ENCODE assay signal across 7 mouse cellular contexts in the genomic region with DNA sequence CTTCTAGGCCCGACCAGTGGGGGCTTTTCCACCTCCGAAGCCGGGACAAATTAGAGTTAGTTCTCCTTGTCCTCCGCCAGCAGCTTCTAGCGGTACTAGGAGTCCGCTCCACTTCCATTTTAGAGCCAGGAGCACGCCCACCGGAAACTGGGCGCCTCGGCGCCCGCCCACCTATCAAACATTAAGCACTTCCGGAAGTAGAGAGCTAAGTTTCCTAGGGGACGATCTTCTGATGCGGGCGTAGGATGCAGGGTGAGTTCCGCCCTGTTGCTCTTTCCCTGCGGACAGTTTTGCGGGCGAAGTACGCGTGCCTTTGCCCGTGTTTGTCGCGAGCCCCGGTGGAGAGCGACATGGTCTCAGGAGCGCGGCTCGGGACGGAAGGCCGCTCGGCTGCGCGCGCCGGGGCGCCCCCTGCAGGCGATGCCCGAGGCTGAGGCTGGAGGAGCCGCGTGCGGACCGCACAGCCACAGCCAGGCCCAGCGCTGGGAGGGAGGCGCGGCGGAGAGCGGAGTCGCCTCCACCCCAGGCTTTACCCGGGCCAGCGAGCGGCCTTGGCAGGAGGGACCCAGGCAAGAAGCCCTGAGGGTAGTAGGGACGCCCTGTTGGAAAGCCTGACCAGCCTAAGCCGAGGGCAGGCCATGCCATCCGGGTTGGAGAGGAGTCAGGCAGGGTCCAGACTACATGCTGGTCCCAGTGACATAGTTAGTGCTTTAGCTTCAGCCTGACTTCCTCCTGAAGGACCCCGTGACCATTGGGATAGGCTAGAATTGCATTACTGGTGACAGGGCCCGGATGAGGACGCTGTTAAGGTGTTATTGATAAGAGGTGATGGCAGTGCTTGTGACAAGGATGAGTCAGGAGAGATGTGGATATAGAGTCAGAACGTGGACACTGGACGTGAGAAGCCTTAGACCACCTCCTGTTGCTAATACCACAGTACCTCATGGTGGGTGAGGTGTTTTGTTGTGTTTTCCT. TPM values are rescaled to one million over a fixed set of nuclear protein-coding genes. Genes with fewer than 3 reads are reported as not detected.
DNase-seq lines count a peak whose midpoint lies in the region; ATAC-seq lines count a peak whose summit lies in the region.
"Not testable (repeated sequence)": the region's sequence is repeated elsewhere in the genome, so short reads cannot be mapped to it uniquely, and the experiment has no call there.

A gene (minus strand): TSS at position 149 of the 975 bp plus-strand sequence.

- peak within 1 kb of the TSS; percentile 58 for H3K4me3 ChIP-seq in intestine, embryonic 15.5 days (replicated peaks)
- H3K4me3 ChIP-seq in midbrain, embryonic 10.5 days, result peak within 1 kb of the TSS; percentile 68

- intact Hi-C loops in gastrocnemius, postnatal 36 days (cut with DNase I), result not testable (repeated sequence)
- intact Hi-C loops in left cerebral cortex, postnatal 25 days (cut with DNase I), result loop anchor here (10.0 kb wide), 2 partner anchors 331 to 461 kb away; a partner anchor contains a TSS

- H3K9ac ChIP-seq in intestine, embryonic 15.5 days, result peak within 1 kb of the TSS; percentile 81

- peak; percentile 98 for ATAC-seq in intestine, embryonic 15.5 days

- H3K9me3 ChIP-seq in intestine, embryonic 15.5 days; midbrain, embryonic 10.5 days (replicated peaks): not testable (repeated sequence)

- under 1% methylated on average over 61 of the region's 61 CpGs for WGBS in intestine, embryonic 15.5 days
- WGBS in midbrain, embryonic 10.5 days, result under 1% methylated on average over 61 of the region's 61 CpGs

- peak; percentile 78 to 82 for DNase-seq in adrenal gland, adult 18-20 months (ENCODE audit: low spot score in 2 of 2)
- peak; percentile 93 for DNase-seq in embryo, embryonic 11 days
- peak; percentile 83 to 91 for DNase-seq in gastrocnemius, postnatal 36 days
- peak; percentile 89 to 93 for DNase-seq in left cerebral cortex, postnatal 25 days (ENCODE audit: low spot score in 2 of 2)
- peak; percentile 90 for DNase-seq in midbrain, embryonic 10.5 days (ENCODE audit: low spot score)
- DNase-seq in right cerebral cortex, postnatal 4 days, result peak; percentile 78

- not testable (repeated sequence) for H3K27me3 ChIP-seq in intestine, embryonic 15.5 days (replicated peaks); midbrain, embryonic 10.5 days (ENCODE audit: low read depth, poor library complexity, severe bottlenecking)

- not testable (repeated sequence) for H3K36me3 ChIP-seq in intestine, embryonic 15.5 days; midbrain, embryonic 10.5 days

- H3K27ac ChIP-seq in intestine, embryonic 15.5 days, result peak within 1 kb of the TSS; percentile 94
- H3K27ac ChIP-seq in midbrain, embryonic 10.5 days (replicated peaks), result peak within 1 kb of the TSS; percentile 87

- peak within 1 kb of the TSS; percentile 67 for H3K4me2 ChIP-seq in intestine, embryonic 15.5 days (replicated peaks)

- H3K4me1 ChIP-seq in intestine, embryonic 15.5 days (replicated peaks), result not testable (repeated sequence)
- H3K4me1 ChIP-seq in midbrain, embryonic 10.5 days, result peaks cover 16% of the 10 kb centered on the region

RNA-seq across cellular contexts. Expression of the gene that starts here (rescaled TPM):
- total RNA-seq in adrenal gland, adult 18-20 months (2021), result 10 to 100 TPM; 25.5 to 45.2 TPM
- 1 to 10 TPM; 1.2 to 2.1 TPM for total RNA-seq in gastrocnemius, postnatal 36 days (2021)
- 8.6 and 9.0 TPM in 2 replicates for polyA plus RNA-seq in intestine, embryonic 15.5 days (2015; fragmentation: Nextera tagmentation; extraction: Ambion mirVana)
- total RNA-seq in left cerebral cortex, postnatal 25 days (2021), result 10 to 100 TPM; 30.5 to 30.7 TPM
- polyA plus RNA-seq in midbrain, embryonic 10.5 days (2016; fragmentation: Nextera tagmentation; extraction: Ambion mirVana), result 5.9 and 7.9 TPM in 2 replicates

Comparison
In these comparisons a context has a peak if more than half of its experiments do, and no peak if none do; other contexts are left out.
1. Peak in every context shown above with its lines: DNase-seq, ATAC-seq, H3K4me3 ChIP-seq and H3K27ac ChIP-seq.
2. RNA of the gene that starts here (total RNA-seq): 25.5 to 45.2 TPM in adrenal gland, adult 18-20 months and 30.5 to 30.7 TPM in left cerebral cortex, postnatal 25 days; 1.2 to 2.1 TPM in gastrocnemius, postnatal 36 days; every median in the first group is over 4 times any median in the second.